Mouse (Mus musculus) liver, embryonic 16.5 days (tissue): Measurements from ENCODE around the gene Arid4a. TPM values are rescaled to one million over a fixed set of nuclear protein-coding genes. Genes with fewer than 3 reads are reported as not detected.

ENCODE experiments used
- ATAC-seq: fragments of 200-750 bp; cut with Nextera tagmentation; 2 replicates; pipeline ENCODE4 v1.8.0; 2017; ENCODE audit warnings: low read depth, mild to moderate bottlenecking, moderate number of reproducible peaks, moderate library complexity
- H3K27ac ChIP-seq: fragments of 300-500 bp; sonication (generic); 2 replicates; pipeline ENCODE4 v1.5.1; 2014; ENCODE audit warnings: mild to moderate bottlenecking, low read length
- H3K27me3 ChIP-seq: fragments of 300-500 bp; sonication (generic); 2 replicates; pipeline ENCODE4 v1.6.1; 2014; ENCODE audit warnings: low read depth, low read length, mixed read lengths; ENCODE audit not compliant: control insufficient read depth, insufficient read depth
- H3K36me3 ChIP-seq: fragments of 300-500 bp; sonication (generic); 2 replicates; pipeline ENCODE4 v1.6.1; 2014; ENCODE audit warnings: mild to moderate bottlenecking; ENCODE audit not compliant: control insufficient read depth, insufficient read depth
- H3K4me1 ChIP-seq: fragments of 300-500 bp; sonication (generic); 2 replicates; pipeline ENCODE4 v1.6.1; 2014; ENCODE audit warnings: low read depth, low read length, mixed read lengths; ENCODE audit not compliant: control insufficient read depth
- H3K4me2 ChIP-seq: fragments of 300-500 bp; sonication (generic); 2 replicates; pipeline ENCODE4 v1.6.1; 2014; ENCODE audit warnings: low read depth, low read length, mixed read lengths
- H3K4me3 ChIP-seq: fragments of 300-500 bp; sonication (generic); 2 replicates; pipeline ENCODE4 v1.5.1; 2014; ENCODE audit warnings: low read depth, mild to moderate bottlenecking, low read length
- H3K9ac ChIP-seq: fragments of 300-500 bp; sonication (generic); 2 replicates; pipeline ENCODE4 v1.6.1; 2014; ENCODE audit warnings: low read depth, low read length
- H3K9me3 ChIP-seq: fragments of 300-500 bp; sonication (generic); replicated peaks from 2 replicates; pipeline ENCODE4 v1.6.1; 2016; ENCODE audit warnings: low read length; ENCODE audit not compliant: control insufficient read depth
- WGBS: fragments of 180-500 bp; shearing (Covaris S2); extraction: QIAGEN DNeasy Blood & Tissue Kit; methylation state at CpG from one replicate; pipeline ENCODE4 v1.1.7; 2014; ENCODE audit not compliant: insufficient replicate concordance; 5-methylcytosine and 5-hydroxymethylcytosine counted together
- polyA plus RNA-seq: library from polyadenylated mRNA; unstranded; fragments of >200 nt; fragmentation: Nextera tagmentation; extraction: Ambion mirVana; gene quantifications from 2 replicates; pipeline ENCODE4 v1.2.1, GENCODE M21; 2015

The Arid4a gene
- polyA plus RNA-seq, 1 experiment from 2014 or later: 21.3 TPM

GRCm38 (mm10) chr12:71113074-71113473 is 97.3 kb downstream of the Arid4a start:
- Histone ChIP-seq H3K4me1 (peaks cover 8% of the 10 kb centered on the region), H3K4me3 (no peak overlapping the region), H3K4me2 (no peak overlapping the region), H3K27me3 (no peaks in the 10 kb centered on the region; the same call in 1 of the 2 replicates), H3K9ac (no peak overlapping the region), H3K27ac (no peak overlapping the region), H3K36me3 (no peaks in the 10 kb centered on the region), H3K9me3 (no peaks in the 10 kb centered on the region)
- no peak for ATAC-seq
- 33% methylated on average over 10 of the region's 10 CpGs for WGBS

- Histone ChIP-seq H3K27ac (no peak overlapping the region), H3K27me3 (no peaks in the 10 kb centered on the region; the same call in 1 of the 2 replicates), H3K4me1 (peaks cover 8% of the 10 kb centered on the region), H3K4me2 (peak overlapping the region; percentile 24), H3K36me3 (no peaks in the 10 kb centered on the region), H3K9ac (no peak overlapping the region), H3K4me3 (no peak overlapping the region), H3K9me3 (no peaks in the 10 kb centered on the region)
- ATAC-seq: no peak
- WGBS: 13% methylated on average over 12 of the region's 12 CpGs
These were observed 98.0 kb downstream of the Arid4a start for GRCm38 (mm10) chr12:71113675-71114288.

DNA sequence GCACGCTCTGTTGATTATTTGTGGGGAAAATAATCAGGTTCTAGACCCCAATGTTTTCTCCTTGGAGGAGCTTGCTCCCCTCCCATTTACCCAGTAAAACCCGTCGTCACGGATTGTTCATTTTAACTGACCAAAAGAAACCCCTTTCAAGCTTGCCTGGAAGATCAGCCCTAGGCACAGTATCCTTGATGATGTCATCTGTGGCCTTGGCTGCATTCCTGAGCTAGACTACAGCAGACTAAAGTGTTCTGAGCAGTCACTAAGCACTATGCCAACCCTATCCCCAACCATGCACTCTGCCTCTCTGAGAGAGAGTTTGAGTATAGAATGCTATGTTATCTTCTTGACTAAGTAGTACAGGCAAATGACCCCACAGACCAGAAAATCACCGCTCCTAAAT is 100.6 kb downstream of the Arid4a start:
- H3K36me3 ChIP-seq: no peaks in the 10 kb centered on the region
- no peak overlapping the region for H3K4me2 ChIP-seq
- no peak overlapping the region for H3K4me3 ChIP-seq
- no peak for ATAC-seq
- 57% methylated on average over 5 of the region's 5 CpGs for WGBS
- no peak overlapping the region for H3K27ac ChIP-seq
- no peak overlapping the region for H3K9ac ChIP-seq
- no peaks in the 10 kb centered on the region for H3K9me3 ChIP-seq
- peaks cover 8% of the 10 kb centered on the region for H3K4me1 ChIP-seq
- H3K27me3 ChIP-seq: no peaks in the 10 kb centered on the region

DNA sequence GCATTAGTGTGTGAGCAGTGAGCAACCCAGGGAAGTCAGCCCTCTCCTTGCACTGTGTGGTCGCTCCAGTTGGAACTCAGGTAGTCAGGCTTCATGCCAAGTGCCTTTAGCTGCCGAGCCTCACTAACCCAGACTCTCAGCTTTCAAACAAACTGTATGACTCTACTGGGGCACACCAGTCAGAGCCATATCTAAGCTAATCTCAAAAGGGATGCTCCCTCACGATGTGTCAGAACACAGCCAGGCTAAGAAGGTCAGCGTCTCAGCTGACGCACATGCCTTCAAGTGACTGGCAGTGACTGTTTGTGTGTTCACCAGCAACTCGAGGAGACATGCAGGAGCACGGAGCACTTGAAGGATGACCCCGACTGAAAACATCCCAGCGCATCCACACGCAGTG is 106.9 kb downstream of the Arid4a start:
- Histone ChIP-seq H3K36me3 (peaks cover 6% of the 10 kb centered on the region), H3K9me3 (no peaks in the 10 kb centered on the region), H3K4me2 (no peak overlapping the region), H3K4me3 (no peak overlapping the region), H3K4me1 (no peaks in the 10 kb centered on the region), H3K27me3 (no peaks in the 10 kb centered on the region), H3K27ac (no peak overlapping the region), H3K9ac (no peak overlapping the region)
- ATAC-seq: no peak
- 73% methylated on average over 10 of the region's 10 CpGs for WGBS

DNA sequence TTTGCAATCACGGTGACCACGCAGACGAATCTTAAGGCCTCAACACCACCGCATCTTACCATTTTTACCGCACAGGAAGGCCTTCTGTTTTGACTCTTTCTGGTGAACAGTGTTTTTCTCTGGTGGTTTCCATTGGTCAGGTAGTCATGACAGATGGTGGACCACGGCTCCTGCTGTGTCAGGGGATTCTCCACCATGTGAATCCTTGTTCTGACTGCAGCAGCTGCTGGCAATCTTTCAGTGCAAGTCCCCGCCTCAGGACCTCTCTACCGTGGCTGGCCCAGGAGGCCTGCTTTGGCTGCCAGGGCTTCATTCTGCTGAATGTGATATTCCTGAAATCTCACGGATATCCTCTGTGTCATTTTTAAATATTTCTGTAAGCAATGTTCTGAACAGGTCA is 107.5 kb downstream of the Arid4a start:
- ATAC-seq: no peak
- H3K27ac ChIP-seq: no peak overlapping the region
- H3K36me3 ChIP-seq: peaks cover 6% of the 10 kb centered on the region
- H3K4me3 ChIP-seq: no peak overlapping the region
- no peaks in the 10 kb centered on the region for H3K4me1 ChIP-seq
- no peaks in the 10 kb centered on the region for H3K27me3 ChIP-seq
- H3K9ac ChIP-seq: no peak overlapping the region
- no peak overlapping the region for H3K4me2 ChIP-seq
- H3K9me3 ChIP-seq: no peaks in the 10 kb centered on the region
- WGBS: 83% methylated on average over 9 of the region's 9 CpGs

DNA sequence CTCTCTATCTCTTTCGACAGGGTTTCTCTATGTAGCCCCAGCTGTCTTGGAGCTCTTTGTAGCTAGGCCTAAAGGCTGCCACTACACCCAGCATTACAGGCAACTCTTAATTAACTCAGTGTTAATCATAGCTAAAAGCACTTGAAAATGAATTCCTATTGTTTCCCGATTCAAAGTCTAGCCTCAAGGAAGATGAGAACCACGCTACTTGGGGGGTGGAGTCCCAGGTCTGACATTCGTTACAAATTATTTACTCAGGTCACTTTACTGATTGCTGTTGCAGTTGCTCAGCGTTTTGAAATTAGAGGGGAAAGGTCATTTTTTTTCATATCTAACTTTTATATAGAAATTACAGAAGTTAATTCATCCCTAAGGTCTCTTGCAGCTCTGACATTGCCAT is 119.8 kb downstream of the Arid4a start:
- Histone ChIP-seq H3K9ac (peak overlapping the region; percentile 20; the same call in 1 of the 2 replicates), H3K27ac (no peak overlapping the region; the same call in 1 of the 2 replicates), H3K4me1 (peaks cover 12% of the 10 kb centered on the region), H3K9me3 (no peaks in the 10 kb centered on the region), H3K4me3 (peak overlapping the region; percentile 97), H3K36me3 (peaks cover 8% of the 10 kb centered on the region), H3K4me2 (peak overlapping the region; percentile 98), H3K27me3 (no peaks in the 10 kb centered on the region)
- whole genome bisulfite sequencing: 7% methylated on average over 5 of the region's 5 CpGs
- no peak for ATAC-seq

DNA sequence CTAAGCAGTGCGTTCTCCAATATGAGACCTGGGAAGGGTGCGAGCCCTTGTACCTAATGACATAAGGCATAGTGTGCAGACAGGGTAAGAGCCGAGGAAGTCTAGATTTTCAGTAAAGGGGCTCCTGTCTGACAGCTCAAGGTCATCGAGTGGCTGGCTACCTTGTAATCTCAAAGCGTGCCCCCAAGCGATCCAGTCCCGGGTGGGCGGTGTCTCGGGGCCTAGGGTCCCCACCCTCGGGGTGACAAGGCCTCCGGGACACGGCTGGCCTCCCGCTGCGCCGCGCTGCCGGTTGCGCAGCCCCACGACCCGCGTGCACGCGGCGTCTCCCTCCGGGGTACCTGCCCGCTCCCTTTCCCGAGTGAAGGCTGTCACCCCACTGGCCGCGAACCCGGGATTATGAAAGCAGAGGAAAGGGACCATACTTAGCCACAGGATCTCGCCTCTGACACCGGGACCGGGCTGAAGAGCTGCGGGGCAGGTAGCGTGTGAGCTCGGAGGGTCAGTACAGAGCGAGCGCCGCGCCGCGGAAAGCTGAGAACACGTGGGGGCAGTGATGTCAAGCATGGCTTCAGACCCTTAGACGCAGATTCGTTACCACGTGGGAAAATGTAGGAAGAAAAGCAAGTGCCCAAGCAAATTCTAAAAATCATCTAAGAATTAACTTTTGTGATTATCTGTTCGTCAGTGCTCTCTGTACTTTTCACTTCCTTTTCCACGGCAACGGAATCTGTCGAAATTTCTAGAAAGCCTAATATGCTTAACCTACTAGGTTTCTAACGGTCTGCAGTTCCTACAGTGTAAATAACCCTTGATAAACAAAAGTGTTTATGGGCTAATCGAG is 120.6 kb downstream of the Arid4a start, which contains the start of the genes Timm9 and 2700049A03Rik:
Gene Timm9, minus strand, starts transcription at position 555 of the 844 bp plus-strand sequence.
Gene 2700049A03Rik, plus strand, starts transcription at position 719 of the 844 bp plus-strand sequence.
- under 1% methylated on average over 52 of the region's 52 CpGs for WGBS
- H3K4me2 ChIP-seq: peak within 1 kb of the TSS; percentile 98

DNA sequence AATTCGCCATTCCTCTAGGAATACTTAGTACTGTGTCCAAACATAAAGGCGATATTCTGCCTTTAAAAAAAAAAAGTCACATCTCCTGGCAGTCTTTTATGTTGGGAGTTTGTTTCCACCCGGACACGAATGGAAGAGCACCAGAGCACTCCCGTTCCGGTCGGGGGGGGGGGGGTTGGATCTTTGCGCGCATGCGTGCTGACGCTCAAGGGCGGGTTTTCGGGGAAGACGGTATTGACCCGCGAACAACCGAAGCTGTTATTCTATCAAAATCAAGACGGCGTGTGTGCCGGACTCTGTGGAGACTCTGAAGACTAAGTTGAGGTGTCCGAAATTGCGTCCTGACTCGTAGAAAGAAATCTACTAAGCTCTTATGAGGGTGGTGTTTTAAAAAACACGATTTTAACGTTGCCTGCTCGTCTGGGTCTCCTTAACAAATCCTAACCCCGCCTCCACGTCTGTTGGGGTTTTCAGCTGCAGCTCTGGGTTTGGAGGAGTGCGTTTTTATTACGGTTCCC is 121.2 kb downstream of the Arid4a start:
- WGBS: under 1% methylated on average over 30 of the region's 30 CpGs
- H3K36me3 ChIP-seq: peaks cover 15% of the 10 kb centered on the region
- H3K27ac ChIP-seq: peak overlapping the region; percentile 92
- H3K27me3 ChIP-seq: no peaks in the 10 kb centered on the region
- peak overlapping the region; percentile 97 for H3K4me3 ChIP-seq
- no peaks in the 10 kb centered on the region for H3K9me3 ChIP-seq
- H3K4me1 ChIP-seq: peaks cover 12% of the 10 kb centered on the region
- H3K9ac ChIP-seq: peak overlapping the region; percentile 90
- peak; percentile 83 for ATAC-seq
- H3K4me2 ChIP-seq: peak overlapping the region; percentile 98

More for the DNA sequence above, 120.6 kb downstream of the Arid4a start, which contains the start of the genes Timm9 and 2700049A03Rik:
- Histone ChIP-seq H3K27ac (peak within 1 kb of the TSS; percentile 92), H3K4me3 (peak within 1 kb of the TSS; percentile 97), H3K36me3 (peaks cover 11% of the 10 kb centered on the region), H3K9me3 (no peaks in the 10 kb centered on the region), H3K9ac (peak within 1 kb of the TSS; percentile 90), H3K4me1 (peaks cover 12% of the 10 kb centered on the region), H3K27me3 (no peaks in the 10 kb centered on the region)
- peak; percentile 84 for ATAC-seq
